Mouse (Mus musculus) left cerebral cortex, postnatal 10 days (tissue): Measurements from ENCODE around the gene Myadml2. TPM values are rescaled to one million over a fixed set of nuclear protein-coding genes. Genes with fewer than 3 reads are reported as not detected.
A peak's percentile ranks its signal among the peaks of the same experiment; 100 is the strongest.
"Not testable (repeated sequence)": the region's sequence is repeated elsewhere in the genome, so short reads cannot be mapped to it uniquely, and the experiment has no call there.

Experiments used
- DNase-seq, 2 experiments: peaks; one replicate each; pipeline ENCODE4 v3.0.0; 2021 to 2022; ENCODE audit warnings: low spot score in 2 of 2, mixed read lengths in 1 of 2; ENCODE audit errors: extremely low spot score in 1 of 2
- intact Hi-C: fragments of 180-260 bp; cut with DNase I; formaldehyde crosslinking; loops from one replicate; pipeline ENCODE4 v1.15.1; 2025
- total RNA-seq, 2 experiments: library from RNA; stranded (reverse); gene quantifications; 2 replicates each; pipeline ENCODE4 v1.2.3; 2021

Gene Myadml2
- total RNA-seq, result 1 to 10 TPM; 3.1 to 3.5 TPM

DNA sequence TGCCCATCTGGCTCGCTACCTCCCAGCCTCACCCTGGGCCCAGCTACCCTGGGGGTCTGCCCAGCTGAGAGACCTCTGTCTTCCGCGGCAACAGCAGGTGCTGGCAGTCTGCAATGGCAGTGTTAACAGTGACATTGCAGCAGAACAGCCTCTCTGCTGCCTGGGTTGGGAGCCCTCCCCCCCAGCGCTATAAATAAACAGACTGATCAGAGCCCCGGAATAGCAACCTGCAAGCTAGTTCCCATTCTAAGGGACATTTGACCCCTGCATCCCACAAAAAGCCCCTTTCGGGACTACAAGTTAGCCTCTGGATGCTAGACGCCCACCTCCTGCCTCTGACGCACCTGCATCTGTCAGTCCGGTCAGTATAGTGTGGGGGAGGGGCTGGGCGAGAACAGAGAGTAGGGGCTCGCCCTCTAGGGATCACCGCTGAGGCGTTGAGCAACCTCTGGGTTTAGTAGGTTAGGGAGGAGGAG, at the start of gene Myadml2:
TSS of gene Myadml2 (minus strand) at position 158 of the 476 bp plus-strand sequence.
- intact Hi-C loops, result no loop called here
- DNase-seq, result peak in 1 of 2 experiments; percentile 68

DNA sequence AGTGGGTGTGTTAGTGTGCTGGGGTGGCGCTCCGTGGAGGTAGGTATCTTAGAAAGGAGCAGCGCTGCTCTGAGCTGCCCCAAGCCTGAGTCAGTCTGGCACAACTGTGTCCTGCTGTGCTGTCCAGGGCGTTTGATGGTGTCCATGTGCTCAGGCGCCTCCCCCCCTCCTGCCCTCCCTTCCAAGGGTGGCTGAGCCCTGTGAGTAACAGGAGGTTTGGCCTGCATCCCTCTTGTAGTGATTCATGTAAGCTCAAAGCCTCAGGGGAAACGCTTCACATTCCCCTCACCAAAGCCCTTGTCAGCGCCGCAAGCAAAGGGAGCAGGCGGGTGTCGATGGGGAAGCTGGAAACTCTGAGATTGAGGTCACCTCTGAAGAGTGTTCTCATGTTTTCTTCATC, 49.8 kb upstream of the Myadml2 start:
- DNase-seq, result no peak
- intact Hi-C loops, result no loop called here

DNA sequence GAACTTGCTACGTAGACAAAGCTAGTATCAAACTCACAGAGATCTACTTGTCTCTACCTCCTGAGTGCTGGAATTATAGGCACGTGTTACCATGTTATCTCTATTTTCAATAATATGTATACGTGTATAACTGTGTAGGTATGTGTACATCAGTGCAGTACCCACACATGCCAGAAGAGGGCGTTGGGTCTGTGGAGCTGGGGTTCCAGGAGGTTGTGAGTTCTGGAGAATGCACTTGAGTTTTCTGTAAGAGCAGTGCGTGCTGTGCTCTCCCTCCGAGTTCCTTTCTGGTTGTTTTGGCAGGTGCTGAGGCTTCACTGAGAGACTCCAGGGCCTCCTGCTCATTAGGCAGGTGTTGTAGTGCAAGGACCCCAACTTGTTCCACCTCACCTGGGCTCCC, 48.6 kb upstream of the Myadml2 start:
- DNase-seq, result no peak
- intact Hi-C loops, result no loop called here

DNA sequence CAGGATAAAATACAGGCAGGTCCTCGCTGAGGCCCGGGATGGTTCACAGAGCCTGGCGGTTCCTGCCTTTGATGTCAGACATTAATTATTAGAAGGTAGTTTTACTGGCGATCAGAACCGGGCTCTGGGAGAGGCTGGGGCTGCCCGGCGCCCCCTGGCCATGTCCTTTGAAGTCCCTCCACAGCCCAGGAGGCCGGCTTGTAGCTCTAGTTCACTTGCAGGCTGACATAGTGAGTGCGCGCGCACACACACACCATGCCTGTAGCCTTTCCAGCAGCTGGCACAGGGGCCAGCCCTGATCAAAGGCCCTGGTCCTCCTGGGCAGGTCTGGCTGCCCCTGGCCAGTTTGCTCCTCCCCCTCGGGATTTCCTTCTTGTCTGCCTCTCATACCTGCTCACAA, 47.7 kb upstream of the Myadml2 start:
- intact Hi-C loops, result no loop called here
- DNase-seq, result peak in 1 of 2 experiments; percentile 85

DNA sequence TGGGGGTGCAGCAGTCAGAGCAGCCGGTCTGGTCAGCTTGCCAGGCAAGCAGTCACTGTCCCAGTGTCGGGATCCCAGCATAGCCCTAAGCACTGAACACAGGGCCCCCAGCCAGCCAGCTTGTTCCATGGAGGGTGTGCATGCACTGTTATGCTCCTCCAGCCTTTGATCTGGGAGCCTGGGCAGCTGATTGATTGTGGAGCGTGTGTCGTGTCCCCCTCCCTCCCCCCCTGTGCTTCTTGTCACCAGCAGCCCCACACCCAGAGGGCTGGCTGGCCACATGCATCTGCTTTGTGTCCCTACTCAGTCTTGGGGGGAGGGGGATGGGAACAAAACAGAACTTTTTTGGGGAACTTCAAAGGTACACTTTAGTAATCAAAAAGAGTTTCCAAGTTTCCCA, 47.2 kb upstream of the Myadml2 start:
- peak in 1 of 2 experiments; percentile 82 for DNase-seq
- intact Hi-C loops, result no loop called here

DNA sequence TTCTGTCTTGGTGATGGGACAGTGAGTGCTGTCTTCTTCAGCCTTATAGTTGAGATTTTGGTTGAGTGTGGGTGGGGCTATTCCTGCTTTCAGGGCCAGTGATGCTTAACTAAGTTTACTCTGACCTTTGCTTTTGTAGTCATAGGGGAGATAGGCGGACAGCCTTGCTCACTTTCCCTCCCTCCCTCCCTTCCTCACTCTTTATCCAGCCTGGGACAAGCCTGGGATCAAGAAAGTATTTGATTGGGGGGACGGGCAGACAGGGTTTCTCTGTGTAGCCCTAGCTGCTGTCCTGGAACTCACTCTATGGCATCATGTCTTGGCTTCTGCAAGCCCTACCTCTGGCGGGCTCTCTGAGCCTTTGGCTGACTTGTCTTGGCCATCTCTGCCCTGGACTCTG, 45.5 kb upstream of the Myadml2 start:
- intact Hi-C loops, result no loop called here
- no peak for DNase-seq

DNA sequence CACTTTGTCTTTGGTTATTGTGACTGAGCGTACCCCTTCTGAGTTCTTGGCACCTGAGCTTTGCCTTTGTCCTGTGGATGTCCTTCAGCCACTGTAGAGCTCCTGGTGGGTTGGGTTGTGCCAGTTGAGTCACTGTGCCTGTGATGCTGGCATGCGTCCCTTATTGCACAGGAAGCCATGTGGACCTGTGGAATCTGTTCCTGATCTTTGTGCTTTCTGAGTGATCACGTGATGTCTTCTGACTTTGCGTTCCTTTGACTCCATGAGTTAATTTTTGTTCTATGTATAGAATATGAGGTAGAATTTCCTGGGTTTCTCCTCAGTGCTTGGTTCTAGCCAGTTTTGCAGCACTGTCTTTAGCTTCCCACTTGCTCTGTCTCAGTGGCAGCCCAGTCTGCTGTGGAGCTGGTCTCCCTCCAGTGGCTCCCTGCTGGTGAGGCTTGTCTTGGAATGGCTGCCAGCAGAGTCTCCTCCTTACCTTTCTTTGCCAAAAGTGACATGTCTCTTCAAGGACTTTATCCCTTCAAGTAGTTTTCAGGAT, 44.6 kb upstream of the Myadml2 start:
- intact Hi-C loops, result no loop called here

DNA sequence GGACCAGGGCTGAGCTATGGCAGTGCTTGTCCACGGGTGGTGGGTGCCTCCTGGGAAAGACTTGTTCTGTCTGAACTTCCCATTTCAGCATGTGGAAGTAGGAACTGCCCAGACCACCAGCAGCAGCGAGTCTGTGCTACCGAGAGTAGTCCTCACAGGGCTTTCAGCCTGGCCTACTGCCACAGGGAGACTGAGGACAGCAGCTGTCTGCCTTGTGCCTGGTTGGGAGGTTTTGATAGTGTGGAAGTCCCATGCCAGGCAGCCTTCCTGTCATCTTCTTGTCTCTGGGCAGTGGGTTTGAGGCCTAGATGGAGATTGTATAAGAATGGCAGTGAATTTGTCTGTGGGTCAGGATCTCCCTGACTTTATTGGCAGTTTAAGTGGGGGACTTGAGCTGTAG, 41.4 kb upstream of the Myadml2 start:
- DNase-seq, result no peak
- intact Hi-C loops, result no loop called here

More for the DNA sequence above, 44.6 kb upstream of the Myadml2 start:
- DNase-seq, result peak in 1 of 2 experiments; percentile 74

DNA sequence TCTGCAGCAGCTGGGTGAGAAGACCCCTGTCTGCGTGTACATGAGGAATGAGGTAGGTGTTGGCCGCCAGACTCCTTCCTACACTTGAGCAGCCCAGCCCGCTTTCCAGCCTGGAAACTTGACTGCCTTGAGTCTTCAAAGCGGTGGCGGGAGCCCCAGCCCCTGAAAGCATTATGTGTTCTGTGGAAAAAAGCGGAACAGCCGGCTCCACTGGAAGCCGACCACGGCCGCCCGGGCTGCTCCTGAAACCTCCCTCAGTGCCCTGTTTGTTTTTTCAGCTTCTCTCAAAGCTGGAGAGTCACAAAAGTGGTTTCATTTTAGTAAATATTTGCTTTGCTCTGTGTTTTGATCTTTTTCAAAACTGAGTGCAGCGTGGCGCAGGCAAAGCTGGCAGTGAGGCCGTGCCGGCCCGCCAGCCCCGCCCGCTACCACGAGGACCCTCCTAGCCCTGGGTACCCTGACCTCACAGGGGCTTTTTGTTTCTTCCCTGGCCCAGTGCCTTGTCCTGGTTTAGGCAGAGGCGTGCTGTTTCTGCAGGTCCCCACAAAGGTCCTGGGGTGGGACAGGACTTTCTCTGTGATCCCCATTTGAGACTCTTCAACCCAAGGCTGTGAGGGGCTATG, 38.8 kb upstream of the Myadml2 start:
- intact Hi-C loops, result no loop called here
- peak in 1 of 2 experiments; percentile 87 for DNase-seq

DNA sequence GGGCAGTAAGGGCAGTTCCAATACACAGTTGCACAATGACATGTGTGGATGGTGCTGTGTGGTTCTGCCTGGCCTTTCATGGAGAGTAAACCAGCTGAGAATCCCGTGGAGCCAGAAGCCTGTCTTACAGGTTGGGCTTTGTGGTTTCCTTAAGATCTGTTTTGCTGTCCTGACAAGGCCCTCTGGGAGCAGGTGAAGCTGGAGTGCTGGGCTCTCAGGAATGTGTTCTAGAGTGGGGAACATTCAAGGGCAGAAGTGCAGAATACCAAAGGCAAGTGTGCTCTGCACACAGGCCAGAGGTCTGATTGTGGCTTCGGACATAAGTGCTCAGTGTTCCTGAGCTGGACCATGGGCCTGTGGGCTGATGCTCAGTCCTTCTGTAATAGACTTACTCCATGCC, 36.7 kb upstream of the Myadml2 start:
- intact Hi-C loops, result no loop called here

DNA sequence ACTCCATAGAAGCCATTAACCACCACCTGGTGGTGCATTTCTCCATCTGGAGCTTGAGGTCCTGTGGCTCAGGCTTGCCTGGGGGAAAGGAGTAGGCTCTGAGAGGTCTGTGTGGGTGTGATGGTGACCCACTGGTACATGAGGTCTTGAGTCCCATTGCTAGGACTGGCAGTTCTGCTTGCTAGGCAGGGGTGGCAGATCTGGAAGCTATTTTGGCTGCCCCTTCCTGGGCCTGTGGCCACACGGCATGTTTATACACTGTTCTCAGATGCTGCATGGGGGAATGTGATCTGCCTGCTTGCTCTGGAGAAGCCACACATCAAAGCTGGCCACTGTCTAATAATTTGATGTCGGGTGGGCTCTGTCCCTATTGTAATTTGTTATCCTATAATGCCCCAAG, 36.1 kb upstream of the Myadml2 start:
- intact Hi-C loops, result no loop called here
- DNase-seq, result no peak

More for the DNA sequence above, 36.7 kb upstream of the Myadml2 start:
- no peak for DNase-seq

DNA sequence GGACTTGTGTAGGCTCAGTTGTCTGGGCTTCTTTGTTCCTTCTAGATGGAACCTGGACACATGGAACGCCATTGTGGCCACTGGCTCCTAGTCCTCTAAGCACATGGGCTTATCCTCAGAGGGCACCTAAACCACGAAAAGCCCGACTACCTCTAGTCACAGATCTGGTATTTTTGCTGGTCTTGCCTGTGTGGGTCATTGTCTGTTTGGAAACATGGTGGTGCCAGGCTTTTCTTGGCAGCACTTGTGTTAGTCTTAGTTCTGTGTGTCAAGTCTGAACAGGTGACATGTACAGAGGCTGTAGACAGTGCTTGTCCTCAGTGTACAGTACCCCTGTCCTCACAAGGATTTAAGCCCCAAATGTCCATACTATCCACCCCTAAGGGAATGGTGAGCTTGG, 35.6 kb upstream of the Myadml2 start:
- no peak for DNase-seq
- intact Hi-C loops, result no loop called here

DNA sequence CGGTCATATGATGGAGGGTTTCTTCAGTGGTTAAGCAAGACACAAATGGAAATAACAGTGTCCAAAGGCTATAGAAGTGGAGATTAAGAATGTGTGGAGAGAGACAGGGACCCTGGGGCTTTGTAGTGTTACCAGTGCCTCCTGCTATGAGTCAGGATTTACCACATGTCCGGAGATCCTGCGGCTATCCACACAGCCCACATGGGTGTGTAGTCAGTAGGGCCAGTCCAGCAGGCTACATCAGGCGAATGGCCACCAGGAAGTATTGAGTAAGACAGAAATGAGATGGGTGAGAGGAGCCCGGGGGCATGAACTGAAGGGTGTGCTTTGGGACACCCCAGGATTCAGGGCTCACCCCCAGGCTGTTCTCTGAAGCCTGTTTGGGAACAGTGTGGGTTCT, 34.7 kb upstream of the Myadml2 start:
- intact Hi-C loops, result no loop called here
- DNase-seq, result no peak

DNA sequence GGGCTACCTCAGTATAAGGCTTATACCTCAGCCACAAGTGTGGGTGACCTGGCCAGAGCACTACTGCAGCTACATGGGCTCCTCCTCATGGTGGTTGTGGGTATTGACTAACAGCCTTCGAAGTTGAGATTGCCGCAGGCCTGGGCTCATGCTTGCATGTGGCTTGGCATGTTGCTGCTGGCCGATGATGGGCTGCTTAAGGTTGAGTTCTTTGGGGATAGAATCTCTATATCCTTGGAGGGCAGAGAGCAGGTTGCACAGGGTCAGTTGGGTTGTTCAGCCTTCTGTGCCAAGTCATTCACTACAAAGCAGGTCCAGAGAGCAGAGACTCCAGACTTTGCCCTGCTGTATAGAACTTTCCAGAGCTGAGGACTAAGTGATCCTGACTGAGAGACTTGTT, 32.0 kb upstream of the Myadml2 start:
- DNase-seq, result no peak
- intact Hi-C loops, result no loop called here

DNA sequence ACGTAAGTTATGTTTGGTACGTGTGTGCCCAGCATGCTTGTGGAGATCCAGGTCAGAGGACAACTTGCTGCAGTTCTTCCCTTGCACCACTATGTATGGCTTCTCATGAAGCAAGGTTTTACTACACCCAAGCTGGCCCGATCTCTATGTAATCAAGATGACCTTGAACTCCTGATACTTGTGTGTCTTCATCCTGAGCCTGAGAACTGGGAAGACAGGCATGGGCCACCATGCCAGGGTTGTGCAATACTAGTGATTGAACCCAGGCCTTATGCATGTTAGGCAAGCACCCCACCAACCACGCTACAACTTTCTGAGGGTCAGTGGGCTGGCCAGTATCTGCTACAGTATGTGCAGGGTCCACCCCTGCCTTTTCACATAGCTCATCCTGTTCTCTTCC, 29.0 kb upstream of the Myadml2 start:
- no peak for DNase-seq
- intact Hi-C loops, result no loop called here

DNA sequence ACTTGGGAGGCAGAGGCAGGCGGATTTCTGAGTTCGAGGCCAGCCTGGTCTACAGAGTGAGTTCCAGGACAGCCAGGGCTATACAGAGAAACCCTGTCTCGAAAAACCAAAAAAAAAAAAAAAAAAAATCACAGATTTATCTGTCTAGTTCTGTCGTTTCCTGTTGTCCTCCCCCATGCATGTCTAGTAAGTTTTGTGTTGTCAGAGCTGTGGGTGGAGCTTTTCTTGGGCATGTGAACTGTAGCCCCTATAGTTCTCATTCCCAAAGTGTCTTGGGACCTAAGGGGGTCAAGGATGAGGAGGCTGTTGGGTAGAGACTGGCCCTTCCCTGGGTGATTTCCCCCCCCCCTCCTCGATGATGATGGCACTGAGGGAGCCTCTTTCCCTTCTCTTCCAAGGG, 27.9 kb upstream of the Myadml2 start:
- DNase-seq, intact Hi-C loops: not testable (repeated sequence)

DNA sequence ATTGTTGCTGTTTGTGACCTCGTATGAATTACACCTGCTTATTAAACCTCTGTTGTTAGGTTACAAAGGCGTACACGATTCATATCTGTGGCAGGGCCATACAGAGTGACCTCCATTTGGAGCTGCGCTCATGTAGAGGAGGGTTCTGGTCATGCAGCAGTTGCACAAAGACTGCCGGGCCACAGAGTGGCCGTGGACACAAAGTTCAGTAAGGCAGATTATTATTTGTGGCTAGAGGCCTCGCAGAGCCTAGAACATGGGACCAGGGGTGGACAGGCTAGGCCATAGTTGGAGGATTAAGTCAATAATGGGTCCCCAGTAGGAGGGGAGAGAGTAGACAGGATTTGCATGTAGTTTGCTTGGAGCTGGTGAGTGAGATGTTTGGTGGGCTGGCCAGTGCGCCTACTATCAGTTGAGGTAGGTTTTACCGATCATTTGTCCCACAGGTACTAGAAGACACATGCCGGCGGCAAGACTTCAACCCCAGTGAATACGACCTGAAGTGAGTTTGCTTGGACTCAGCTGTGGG, 25.7 kb upstream of the Myadml2 start:
- intact Hi-C loops, result no loop called here
- no peak for DNase-seq

DNA sequence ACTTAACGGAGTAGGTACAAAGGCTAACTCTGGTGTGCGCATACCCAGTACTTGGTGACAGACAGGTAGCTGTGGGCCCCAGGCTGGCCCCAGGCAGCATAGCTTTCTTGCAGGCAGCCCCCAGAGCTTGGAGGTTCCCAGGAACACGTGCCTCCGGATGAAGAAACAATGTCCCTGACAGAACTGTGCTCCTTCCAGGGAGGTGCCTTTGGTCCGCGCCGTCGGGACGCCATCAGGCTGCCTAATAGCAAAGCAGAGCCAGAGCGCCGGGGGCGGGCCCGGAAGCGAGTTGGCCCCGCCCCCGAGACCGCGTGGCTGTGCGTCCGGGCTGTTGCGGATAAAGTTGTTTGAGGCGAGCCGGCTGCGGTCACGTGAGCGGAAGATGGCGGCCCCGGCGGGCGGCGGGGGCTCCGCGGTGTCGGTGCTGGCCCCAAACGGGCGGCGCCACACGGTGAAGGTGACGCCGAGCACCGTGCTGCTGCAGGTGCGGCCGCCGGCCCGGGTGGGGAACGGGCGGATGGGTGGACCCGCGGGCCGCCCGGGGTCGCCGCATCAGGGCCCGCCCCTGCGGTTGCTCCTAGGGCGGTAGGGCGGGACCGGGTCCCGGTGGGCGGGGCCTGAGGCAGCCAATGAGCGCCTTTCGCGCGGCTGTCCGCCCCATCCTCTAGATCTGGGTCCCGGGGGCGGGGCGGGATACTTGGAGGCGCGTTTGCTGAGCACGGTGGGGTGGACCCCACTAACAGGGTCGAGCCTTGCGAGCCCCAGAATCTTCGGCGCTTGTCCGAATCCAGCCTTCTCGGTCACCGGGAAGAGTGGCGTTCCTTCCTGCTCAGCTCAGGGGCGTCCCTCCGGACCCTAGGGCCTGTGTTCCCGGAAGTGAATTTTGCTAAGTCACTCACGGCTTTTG, 25.0 kb upstream of the Myadml2 start, which contains the start of gene Aspscr1:
TSS of gene Aspscr1 (plus strand) at position 287 of the 907 bp plus-strand sequence.
- intact Hi-C loops, result no loop called here
- DNase-seq, result peak; percentile 87 to 98

DNA sequence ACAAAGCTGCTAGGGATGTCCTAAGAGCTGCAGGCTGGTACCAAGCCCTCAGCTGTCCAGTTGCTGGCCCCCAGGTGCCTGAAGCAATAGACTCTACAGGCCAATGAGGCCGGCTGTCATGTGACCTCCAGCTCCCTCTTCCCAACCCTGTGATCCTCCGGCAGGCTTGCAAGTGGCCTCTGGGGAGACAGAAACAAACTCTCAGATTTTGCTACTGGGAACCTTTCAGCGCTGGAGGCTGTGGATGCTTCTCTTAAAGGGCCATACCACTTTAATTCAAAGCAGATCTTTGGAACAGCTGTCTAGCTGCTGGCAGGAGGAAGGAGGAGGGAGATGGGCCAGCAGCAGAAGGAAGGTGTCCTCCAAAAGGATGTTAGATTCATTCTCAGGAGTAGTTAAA, 18.7 kb upstream of the Myadml2 start:
- DNase-seq, result peak in 1 of 2 experiments; percentile 64
- intact Hi-C loops, result no loop called here
